Comparison of ENCODE assay signal across 8 mouse cellular contexts in the genomic region with DNA sequence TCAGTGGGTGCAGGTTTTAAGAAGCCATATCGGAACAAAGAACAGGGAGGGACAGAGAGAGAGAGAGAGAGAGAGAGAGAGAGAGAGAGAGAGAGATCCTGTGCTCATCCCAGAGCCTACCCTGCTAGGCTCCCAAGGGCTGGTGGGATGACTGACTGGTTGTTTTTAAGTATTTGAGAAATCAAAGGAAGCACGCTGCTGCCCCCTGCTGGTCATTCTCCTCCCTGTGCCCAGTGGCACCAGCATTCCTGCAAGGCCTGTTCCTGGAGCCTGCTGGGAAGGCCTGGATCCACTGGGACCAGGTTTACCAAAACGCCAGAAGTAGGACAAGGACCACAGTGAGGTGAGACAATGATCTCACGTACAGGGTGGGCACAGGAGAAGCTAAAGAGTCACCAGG. TPM values are rescaled to one million over a fixed set of nuclear protein-coding genes. Genes with fewer than 3 reads are reported as not detected.
DNase-seq lines count a peak whose midpoint lies in the region; ATAC-seq and TF ChIP-seq lines count a peak whose summit lies in the region.

No protein-coding gene starts in this region.

- H3K4me1 ChIP-seq in kidney, postnatal 0 days (replicated peaks; ENCODE audit: insufficient read depth, low read length): no peaks in the 10 kb centered on the region
- peaks cover 2% of the 10 kb centered on the region; the same call in 1 of the 2 replicates for H3K4me1 ChIP-seq in liver, embryonic 11.5 days (replicated peaks; ENCODE audit: control insufficient read depth, insufficient read depth, low read length)

- H3K27ac ChIP-seq in kidney, postnatal 0 days: no peak overlapping the region
- no peak overlapping the region for H3K27ac ChIP-seq in liver, embryonic 11.5 days (ENCODE audit: low read depth, low read length)

- WGBS in kidney, postnatal 0 days: 15% methylated on average over 4 of the region's 4 CpGs
- WGBS in liver, embryonic 11.5 days: 23% methylated on average over 4 of the region's 4 CpGs

- H3K9me3 ChIP-seq in kidney, postnatal 0 days (replicated peaks; ENCODE audit: low read length): no peaks in the 10 kb centered on the region
- no peaks in the 10 kb centered on the region for H3K9me3 ChIP-seq in liver, embryonic 11.5 days (ENCODE audit: control insufficient read depth, low read length)

- no peaks in the 10 kb centered on the region for H3K27me3 ChIP-seq in kidney, postnatal 0 days (ENCODE audit: insufficient read depth, low read length)
- H3K27me3 ChIP-seq in liver, embryonic 11.5 days (replicated peaks; ENCODE audit: control insufficient read depth, insufficient read depth, low read length): no peaks in the 10 kb centered on the region

- peak; percentile 64 for DNase-seq in 416B (ENCODE audit: low read depth)
- peak; percentile 90 for DNase-seq in R1 (ENCODE audit: low read depth, low spot score)
- DNase-seq in cerebellum, postnatal 14 days: peak; percentile 97 to 99
- peak; percentile 78 for DNase-seq in gastrocnemius, adult 18-20 months (ENCODE audit: low spot score)
- peak; percentile 91 for DNase-seq in kidney, postnatal 0 days (ENCODE audit: low spot score)
- peak; percentile 64 for DNase-seq in liver, embryonic 11.5 days (ENCODE audit: low spot score)
- peak; percentile 100 for DNase-seq in retina, embryonic 14.5 days (ENCODE audit: low spot score)
- DNase-seq in urinary bladder, adult 18-20 months (ENCODE audit: low spot score in 2 of 2): peak; percentile 64 to 83

- no peak overlapping the region for H3K4me2 ChIP-seq in kidney, postnatal 0 days (ENCODE audit: low read length)
- H3K4me2 ChIP-seq in liver, embryonic 11.5 days: no peak overlapping the region

- peak; percentile 96 for TF ChIP-seq CTCF in kidney, postnatal 0 days (IDR thresholded peaks at IDR 0.05; ENCODE audit: low read depth)

- ATAC-seq in kidney, postnatal 0 days (replicated peaks; ENCODE audit: low FRiP score, low read depth): no peak
- no peak for ATAC-seq in liver, embryonic 11.5 days (replicated peaks; ENCODE audit: low FRiP score)

- H3K36me3 ChIP-seq in kidney, postnatal 0 days (ENCODE audit: insufficient read depth, low read length): no peaks in the 10 kb centered on the region
- no peaks in the 10 kb centered on the region for H3K36me3 ChIP-seq in liver, embryonic 11.5 days (ENCODE audit: control insufficient read depth, insufficient read depth, low read length)

- no peak overlapping the region for H3K9ac ChIP-seq in kidney, postnatal 0 days (ENCODE audit: low read depth, low read length)
- no peak overlapping the region for H3K9ac ChIP-seq in liver, embryonic 11.5 days (ENCODE audit: low read depth, low read length)

- no peak overlapping the region for H3K4me3 ChIP-seq in kidney, postnatal 0 days (replicated peaks; ENCODE audit: low read depth, low read length)
- no peak overlapping the region for H3K4me3 ChIP-seq in liver, embryonic 11.5 days (ENCODE audit: low read depth, low read length)

RNA-seq across cellular contexts. Expression of gene Ppp1r26, which starts 26.7 kb away (rescaled TPM):
- total RNA-seq in gastrocnemius, adult 18-20 months (2021): 1 to 10 TPM; 2.4 to 3.0 TPM
- polyA plus RNA-seq in kidney, postnatal 0 days (2015; fragmentation: Nextera tagmentation; extraction: Ambion mirVana): 2.4 and 2.8 TPM in 2 replicates
- 1.3 and 1.5 TPM in 2 replicates for polyA plus RNA-seq in liver, embryonic 11.5 days (2014; fragmentation: Nextera tagmentation; extraction: Ambion mirVana)

RNA-seq across cellular contexts. Expression of gene 1700007K13Rik, which starts 46.2 kb away (rescaled TPM):
- not detected for total RNA-seq in gastrocnemius, adult 18-20 months (2021)
- 0.22 and 0.49 TPM in 2 replicates for polyA plus RNA-seq in kidney, postnatal 0 days (2015; fragmentation: Nextera tagmentation; extraction: Ambion mirVana)
- polyA plus RNA-seq in liver, embryonic 11.5 days (2014; fragmentation: Nextera tagmentation; extraction: Ambion mirVana): 0.29 TPM in 1 of 2 replicates, not detected in the other

RNA-seq across cellular contexts. Expression of gene Mrps2, which starts 48.0 kb away (rescaled TPM):
- total RNA-seq in gastrocnemius, adult 18-20 months (2021): 10 to 100 TPM; 21.1 to 22.9 TPM
- 51.9 and 54.1 TPM in 2 replicates for polyA plus RNA-seq in kidney, postnatal 0 days (2015; fragmentation: Nextera tagmentation; extraction: Ambion mirVana)
- 68.2 and 69.3 TPM in 2 replicates for polyA plus RNA-seq in liver, embryonic 11.5 days (2014; fragmentation: Nextera tagmentation; extraction: Ambion mirVana)
